Mouse (Mus musculus): Measurements from ENCODE around the gene Adcy7.

DNA sequence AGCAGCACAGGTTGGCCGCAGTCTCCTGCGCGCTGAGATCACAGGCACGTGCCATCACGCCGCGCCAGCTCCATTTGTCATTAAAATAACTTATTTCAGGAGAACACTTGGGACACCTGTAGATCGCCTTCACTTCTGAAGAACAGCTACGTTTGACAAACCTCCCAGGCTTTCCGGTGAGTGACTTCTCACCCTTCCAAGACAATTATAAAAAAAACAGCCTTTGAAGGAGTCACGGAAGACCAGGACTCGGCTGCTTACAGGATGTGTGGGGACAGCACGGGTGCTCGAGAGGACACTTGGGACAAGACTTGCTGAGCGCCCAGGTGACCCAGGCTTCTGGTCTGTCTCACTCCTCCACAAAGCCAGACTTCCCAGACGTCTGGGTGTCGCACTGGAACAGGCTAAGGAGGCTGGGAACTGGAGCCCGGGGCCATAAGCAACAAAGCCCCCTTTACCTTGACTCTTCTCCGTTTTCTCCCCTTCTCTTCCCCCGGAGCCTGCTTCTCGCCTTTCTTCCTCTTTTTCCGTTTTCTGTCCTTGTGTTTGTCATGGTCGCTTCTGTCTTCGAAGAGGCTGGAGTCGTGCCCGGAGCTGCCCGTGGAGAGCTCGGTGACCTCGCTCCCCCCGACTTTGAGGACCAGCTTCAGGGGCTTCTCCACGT is 89.0 kb downstream of the Adcy7 start:
- TF ChIP-seq POLR2A (IDR thresholded peaks at IDR 0.05; ENCODE audit: low read depth, low read length) = no peak
- no peak for TF ChIP-seq CTCF (IDR thresholded peaks at IDR 0.05; ENCODE audit: borderline replicate concordance, insufficient read depth, low read length)
